Mouse (Mus musculus): ENCODE data around the gene Sox10. TPM values are rescaled to one million over a fixed set of nuclear protein-coding genes. Genes with fewer than 3 reads are reported as not detected.

The Sox10 gene
- polyA plus RNA-seq, 1 experiment from 2014 or later = 35.8 TPM

GRCm38 (mm10) chr15:79111774-79112173 lies 53.3 kb downstream of the Sox10 start:
- Histone ChIP-seq H3K36me3 (peaks cover 18% of the 10 kb centered on the region), H3K27me3 (replicated peaks) (0 out of 2 replicates have a peak, but pooled peaks cover 6% of the 10 kb centered on the region), H3K9ac (no peak overlapping the region), H3K4me2 (replicated peaks) (no peak overlapping the region), H3K4me1 (peaks cover 19% of the 10 kb centered on the region), H3K9me3 (no peaks in the 10 kb centered on the region), H3K27ac (no peak overlapping the region), H3K4me3 (no peak overlapping the region)
- whole genome bisulfite sequencing = 90% methylated on average over 4 of the region's 4 CpGs
- ATAC-seq (ENCODE audit: low FRiP score, low read depth) = no peak

GRCm38 (mm10) chr15:79110528-79110927 lies 54.5 kb downstream of the Sox10 start:
- H3K27me3 ChIP-seq (replicated peaks) = 0 out of 2 replicates have a peak, but pooled peaks cover 6% of the 10 kb centered on the region
- peaks cover 14% of the 10 kb centered on the region for H3K36me3 ChIP-seq
- H3K27ac ChIP-seq = no peak overlapping the region
- no peaks in the 10 kb centered on the region for H3K9me3 ChIP-seq
- H3K9ac ChIP-seq = no peak overlapping the region
- H3K4me2 ChIP-seq (replicated peaks) = peak overlapping the region; percentile 92
- WGBS = 79% methylated on average over 2 of the region's 2 CpGs
- peak overlapping the region; percentile 87 for H3K4me3 ChIP-seq
- H3K4me1 ChIP-seq = peaks cover 19% of the 10 kb centered on the region
- ATAC-seq (ENCODE audit: low FRiP score, low read depth) = no peak

GRCm38 (mm10) chr15:79110031-79110430 lies 55.0 kb downstream of the Sox10 start:
- Histone ChIP-seq H3K36me3 (peaks cover 9% of the 10 kb centered on the region; the same call in 1 of the 2 replicates), H3K27me3 (replicated peaks) (0 out of 2 replicates have a peak, but pooled peaks cover 6% of the 10 kb centered on the region), H3K27ac (no peak overlapping the region), H3K9ac (peak overlapping the region; percentile 95), H3K4me2 (replicated peaks) (peak overlapping the region; percentile 92), H3K9me3 (no peaks in the 10 kb centered on the region), H3K4me1 (peaks cover 19% of the 10 kb centered on the region), H3K4me3 (peak overlapping the region; percentile 87)
- ATAC-seq (ENCODE audit: low FRiP score, low read depth) = no peak
- WGBS = 12% methylated on average over 9 of the region's 9 CpGs

- no peaks in the 10 kb centered on the region for H3K9me3 ChIP-seq
- peaks cover 19% of the 10 kb centered on the region for H3K4me1 ChIP-seq
- 0 out of 2 replicates have a peak, but pooled peaks cover 6% of the 10 kb centered on the region for H3K27me3 ChIP-seq (replicated peaks)
- H3K4me3 ChIP-seq = peak overlapping the region; percentile 87
- H3K4me2 ChIP-seq (replicated peaks) = peak overlapping the region; percentile 92
- WGBS = under 1% methylated on average over 46 of the region's 46 CpGs
- 0 out of 2 replicates have a peak, but pooled peaks cover 5% of the 10 kb centered on the region for H3K36me3 ChIP-seq
- ATAC-seq (ENCODE audit: low FRiP score, low read depth) = no peak; the same call in none of the 2 replicates
- peak overlapping the region; percentile 42; the same call in 1 of the 2 replicates for H3K27ac ChIP-seq
- peak overlapping the region; percentile 95 for H3K9ac ChIP-seq
Measured at GRCm38 (mm10) chr15:79109321-79109934, 55.6 kb downstream of the Sox10 start.

GRCm38 (mm10) chr15:79108421-79109320 lies 56.4 kb downstream of the Sox10 start, which contains the start of gene Micall1:
Gene Micall1 (plus strand): TSS chr15:79108898.
- H3K27ac ChIP-seq = peak within 1 kb of the TSS; percentile 42; the same call in 1 of the 2 replicates
- peak within 1 kb of the TSS; percentile 87 for H3K4me3 ChIP-seq
- 0 out of 2 replicates have a peak, but pooled peaks cover 5% of the 10 kb centered on the region for H3K36me3 ChIP-seq
- peak; percentile 65 for ATAC-seq (ENCODE audit: low FRiP score, low read depth)
- peak within 1 kb of the TSS; percentile 95 for H3K9ac ChIP-seq
- H3K4me2 ChIP-seq (replicated peaks) = peak within 1 kb of the TSS; percentile 92
- 0 out of 2 replicates have a peak, but pooled peaks cover 6% of the 10 kb centered on the region for H3K27me3 ChIP-seq (replicated peaks)
- peaks cover 19% of the 10 kb centered on the region for H3K4me1 ChIP-seq
- H3K9me3 ChIP-seq = no peaks in the 10 kb centered on the region
- WGBS = under 1% methylated on average over 84 of the region's 85 CpGs

GRCm38 (mm10) chr15:79107966-79108365 lies 57.1 kb downstream of the Sox10 start:
- H3K36me3 ChIP-seq = 0 out of 2 replicates have a peak, but pooled peaks cover 4% of the 10 kb centered on the region
- no peaks in the 10 kb centered on the region for H3K9me3 ChIP-seq
- ATAC-seq (ENCODE audit: low FRiP score, low read depth) = no peak
- 20% methylated on average over 7 of the region's 7 CpGs for WGBS
- H3K27ac ChIP-seq = no peak overlapping the region
- H3K9ac ChIP-seq = peak overlapping the region; percentile 95; the same call in 1 of the 2 replicates
- H3K4me3 ChIP-seq = peak overlapping the region; percentile 87; the same call in 1 of the 2 replicates
- H3K4me1 ChIP-seq = peaks cover 19% of the 10 kb centered on the region
- peak overlapping the region; percentile 92 for H3K4me2 ChIP-seq (replicated peaks)
- H3K27me3 ChIP-seq (replicated peaks) = 0 out of 2 replicates have a peak, but pooled peaks cover 6% of the 10 kb centered on the region

GRCm38 (mm10) chr15:79105804-79106203 lies 59.2 kb downstream of the Sox10 start:
- Histone ChIP-seq H3K27me3 (replicated peaks) (0 out of 2 replicates have a peak, but pooled peaks cover 6% of the 10 kb centered on the region), H3K4me2 (replicated peaks) (no peak overlapping the region), H3K36me3 (no peaks in the 10 kb centered on the region), H3K9ac (no peak overlapping the region), H3K27ac (no peak overlapping the region), H3K9me3 (no peaks in the 10 kb centered on the region), H3K4me1 (peaks cover 17% of the 10 kb centered on the region), H3K4me3 (no peak overlapping the region)
- 59% methylated on average over 2 of the region's 2 CpGs for WGBS
- no peak for ATAC-seq (ENCODE audit: low FRiP score, low read depth)

Other genes starting within 250 kb of the Sox10 start
- gene Lgals1, start 238.5 kb downstream of the Sox10 start, polyA plus RNA-seq (2016; fragmentation: Nextera tagmentation; extraction: Ambion mirVana) = 327 and 328 TPM in 2 replicates
- gene Nol12, start 230.3 kb downstream of the Sox10 start, polyA plus RNA-seq (2016; fragmentation: Nextera tagmentation; extraction: Ambion mirVana) = 58.4 and 62.4 TPM in 2 replicates
- gene Triobp, start 217.5 kb downstream of the Sox10 start, polyA plus RNA-seq (2016; fragmentation: Nextera tagmentation; extraction: Ambion mirVana) = 35.2 and 42.0 TPM in 2 replicates
- gene H1f0, start 136.8 kb downstream of the Sox10 start, polyA plus RNA-seq (2016; fragmentation: Nextera tagmentation; extraction: Ambion mirVana) = 487 and 528 TPM in 2 replicates
- gene Galr3, start 123.4 kb downstream of the Sox10 start, polyA plus RNA-seq (2016; fragmentation: Nextera tagmentation; extraction: Ambion mirVana) = not detected in 2 replicates
- gene Ankrd54, start 102.3 kb downstream of the Sox10 start, polyA plus RNA-seq (2016; fragmentation: Nextera tagmentation; extraction: Ambion mirVana) = 62.5 and 64.2 TPM in 2 replicates
- gene Eif3l, start 90.1 kb downstream of the Sox10 start, polyA plus RNA-seq (2016; fragmentation: Nextera tagmentation; extraction: Ambion mirVana) = 197 and 205 TPM in 2 replicates
- 12.0 and 12.5 TPM in 2 replicates for gene Micall1, start 56.3 kb downstream of the Sox10 start, polyA plus RNA-seq (2016; fragmentation: Nextera tagmentation; extraction: Ambion mirVana)
- 318 and 338 TPM in 2 replicates for gene Polr2f, start 24.2 kb downstream of the Sox10 start, polyA plus RNA-seq (2016; fragmentation: Nextera tagmentation; extraction: Ambion mirVana)
- 9.4 and 11.7 TPM in 2 replicates for gene 1700088E04Rik, start 24.0 kb downstream of the Sox10 start, polyA plus RNA-seq (2016; fragmentation: Nextera tagmentation; extraction: Ambion mirVana)
- 72.6 and 78.2 TPM in 2 replicates for gene Pick1, start 63.9 kb upstream of the Sox10 start, polyA plus RNA-seq (2016; fragmentation: Nextera tagmentation; extraction: Ambion mirVana)
- 1.3 and 1.5 TPM in 2 replicates for gene Gm49486, start 64.2 kb upstream of the Sox10 start, polyA plus RNA-seq (2016; fragmentation: Nextera tagmentation; extraction: Ambion mirVana)
- 0.14 and 0.27 TPM in 2 replicates for gene Slc16a8, start 89.5 kb upstream of the Sox10 start, polyA plus RNA-seq (2016; fragmentation: Nextera tagmentation; extraction: Ambion mirVana)
- 2.6 and 2.7 TPM in 2 replicates for gene Baiap2l2, start 120.3 kb upstream of the Sox10 start, polyA plus RNA-seq (2016; fragmentation: Nextera tagmentation; extraction: Ambion mirVana)
- 40.1 and 40.4 TPM in 2 replicates for gene Pla2g6, start 163.2 kb upstream of the Sox10 start, polyA plus RNA-seq (2016; fragmentation: Nextera tagmentation; extraction: Ambion mirVana)
- 0.92 and 1.4 TPM in 2 replicates for gene Maff, start 181.4 kb upstream of the Sox10 start, polyA plus RNA-seq (2016; fragmentation: Nextera tagmentation; extraction: Ambion mirVana)
- 44.3 and 50.4 TPM in 2 replicates for gene Tmem184b, start 238.3 kb upstream of the Sox10 start, polyA plus RNA-seq (2016; fragmentation: Nextera tagmentation; extraction: Ambion mirVana)

Data from neural tube, embryonic 12.5 days (tissue).